Mouse (Mus musculus) heart, embryonic 10.5 days (tissue): ENCODE measurements at regions not wholly inside any gene's neighbourhood (a gene's known extent, or its start where the extent isn't known, plus 50 kb on each side); places are given as distances from the start of the nearest gene placed in this dataset.

Experiments used
- DNase-seq: peaks from one replicate; pipeline ENCODE4 v3.0.0-alpha.2; 2017; ENCODE audit warnings: low spot score
- H3K27ac ChIP-seq: fragments of 300-500 bp; sonication (generic); 2 replicates; pipeline ENCODE4 v1.5.1; 2016; ENCODE audit warnings: mild to moderate bottlenecking
- H3K27me3 ChIP-seq: fragments of 300-500 bp; sonication (generic); 2 replicates; pipeline ENCODE4 v1.6.1; 2016; ENCODE audit warnings: mild to moderate bottlenecking; ENCODE audit not compliant: poor library complexity, insufficient read depth, severe bottlenecking
- H3K36me3 ChIP-seq: fragments of 300-500 bp; sonication (generic); 2 replicates; pipeline ENCODE4 v1.6.1; 2016; ENCODE audit warnings: mild to moderate bottlenecking, moderate library complexity
- H3K4me1 ChIP-seq: fragments of 300-500 bp; sonication (generic); 2 replicates; pipeline ENCODE4 v1.6.1; 2016; ENCODE audit warnings: mild to moderate bottlenecking
- H3K4me3 ChIP-seq: fragments of 300-500 bp; sonication (generic); 2 replicates; pipeline ENCODE4 v1.5.1; 2016; ENCODE audit warnings: mild to moderate bottlenecking, moderate library complexity
- H3K9me3 ChIP-seq: fragments of 300-500 bp; sonication (generic); 2 replicates; pipeline ENCODE4 v1.6.1; 2016; ENCODE audit warnings: mild to moderate bottlenecking, moderate library complexity
- WGBS: fragments of 180-500 bp; shearing (Covaris S2); methylation state at CpG from one replicate; pipeline ENCODE4 v1.1.7; 2016; 5-methylcytosine and 5-hydroxymethylcytosine counted together

DNA sequence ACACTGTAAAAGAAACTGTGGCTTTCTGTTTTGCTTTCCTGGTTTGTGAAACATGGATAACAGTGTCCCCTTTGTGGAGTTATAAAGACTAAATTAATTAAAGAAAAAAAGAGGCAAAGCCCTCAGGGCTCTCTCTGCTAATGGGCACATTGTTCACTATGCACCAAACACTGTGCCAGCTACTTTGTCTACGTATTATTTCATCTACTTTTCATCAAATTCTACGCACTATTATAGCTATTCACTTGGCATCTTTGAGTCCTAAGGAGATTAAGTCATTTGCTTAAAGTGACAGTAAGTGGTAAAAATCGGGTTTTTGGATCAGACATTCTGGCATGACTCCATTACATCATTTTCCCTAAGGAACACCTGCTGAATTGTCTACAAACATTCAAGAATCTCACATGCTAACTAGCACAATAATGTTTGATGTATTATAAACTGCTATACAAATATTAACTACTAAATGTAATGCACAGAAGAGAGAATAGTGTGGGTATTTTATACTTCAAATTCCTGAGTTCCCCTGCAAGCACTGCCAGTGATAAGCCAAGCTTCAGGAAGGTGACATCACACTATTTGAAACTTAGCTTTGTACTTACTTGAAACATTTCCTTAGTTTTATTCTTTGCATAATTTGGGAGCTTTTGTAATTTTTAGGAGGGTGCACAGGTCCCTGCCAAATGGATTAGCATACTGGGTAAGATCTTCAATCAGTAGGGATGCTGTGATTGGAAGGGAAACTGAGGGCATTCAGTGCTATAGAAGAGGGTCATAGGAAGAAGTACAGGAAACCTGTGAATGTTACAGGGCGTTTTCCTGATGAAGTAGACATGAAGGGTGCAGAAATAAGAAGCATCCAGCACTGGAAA lies 504.7 kb upstream of the Sel1l start:
- DNase-seq: no peak
- H3K27ac ChIP-seq: no peak overlapping the region
- H3K4me1 ChIP-seq: no peaks in the 10 kb centered on the region
- no peaks in the 10 kb centered on the region for H3K36me3 ChIP-seq
- no peaks in the 10 kb centered on the region for H3K27me3 ChIP-seq
- H3K9me3 ChIP-seq: no peaks in the 10 kb centered on the region
- no peak overlapping the region for H3K4me3 ChIP-seq
- WGBS: 73% methylated on average over 4 of the region's 4 CpGs

- H3K4me3 ChIP-seq: no peak overlapping the region
- DNase-seq: no peak
- no peak overlapping the region for H3K27ac ChIP-seq
- no peaks in the 10 kb centered on the region for H3K27me3 ChIP-seq
- no peaks in the 10 kb centered on the region for H3K36me3 ChIP-seq
- H3K4me1 ChIP-seq: no peaks in the 10 kb centered on the region
- WGBS: 69% methylated on average over 1 of the region's 1 CpGs
- H3K9me3 ChIP-seq: no peaks in the 10 kb centered on the region
These were observed 469.3 kb upstream of the Sel1l start for GRCm38 (mm10) chr12:92318241-92318640.

GRCm38 (mm10) chr12:92317609-92318008 lies 468.7 kb upstream of the Sel1l start:
- Histone ChIP-seq H3K27me3 (no peaks in the 10 kb centered on the region), H3K9me3 (no peaks in the 10 kb centered on the region), H3K36me3 (no peaks in the 10 kb centered on the region), H3K4me1 (no peaks in the 10 kb centered on the region), H3K4me3 (no peak overlapping the region), H3K27ac (no peak overlapping the region)
- no peak for DNase-seq
- 89% methylated on average over 3 of the region's 3 CpGs for WGBS

GRCm38 (mm10) chr12:92316285-92316684 lies 467.3 kb upstream of the Sel1l start:
- Histone ChIP-seq H3K27ac (no peak overlapping the region), H3K9me3 (no peaks in the 10 kb centered on the region), H3K36me3 (no peaks in the 10 kb centered on the region), H3K27me3 (no peaks in the 10 kb centered on the region), H3K4me1 (no peaks in the 10 kb centered on the region), H3K4me3 (no peak overlapping the region)
- DNase-seq: no peak

DNA sequence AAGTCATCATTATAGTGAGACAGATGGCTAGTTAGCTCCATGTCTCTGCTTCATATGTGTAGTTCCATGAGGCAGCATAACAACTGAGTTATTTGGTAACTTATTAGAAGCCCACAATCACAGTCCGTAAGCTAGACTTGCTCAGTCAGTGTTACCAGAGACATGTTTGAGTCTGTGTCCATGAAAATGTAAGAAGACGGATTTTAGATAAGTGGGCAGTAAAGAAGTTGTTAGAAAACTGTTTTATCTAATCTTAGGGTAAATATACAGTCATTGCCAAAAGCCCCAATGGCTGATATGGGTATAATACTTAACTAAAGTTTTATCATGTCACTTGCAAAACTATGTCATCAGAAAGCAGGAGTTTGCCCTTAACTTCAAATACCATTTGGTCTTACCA lies 466.9 kb upstream of the Sel1l start:
- 62% methylated on average over 2 of the region's 2 CpGs for WGBS
- Histone ChIP-seq H3K9me3 (no peaks in the 10 kb centered on the region), H3K27ac (no peak overlapping the region), H3K36me3 (no peaks in the 10 kb centered on the region), H3K27me3 (no peaks in the 10 kb centered on the region), H3K4me1 (no peaks in the 10 kb centered on the region), H3K4me3 (no peak overlapping the region)
- no peak for DNase-seq

GRCm38 (mm10) chr12:92302951-92303591 lies 454.1 kb upstream of the Sel1l start:
- WGBS: 30% methylated on average over 14 of the region's 14 CpGs
- H3K4me3 ChIP-seq: no peak overlapping the region

DNA sequence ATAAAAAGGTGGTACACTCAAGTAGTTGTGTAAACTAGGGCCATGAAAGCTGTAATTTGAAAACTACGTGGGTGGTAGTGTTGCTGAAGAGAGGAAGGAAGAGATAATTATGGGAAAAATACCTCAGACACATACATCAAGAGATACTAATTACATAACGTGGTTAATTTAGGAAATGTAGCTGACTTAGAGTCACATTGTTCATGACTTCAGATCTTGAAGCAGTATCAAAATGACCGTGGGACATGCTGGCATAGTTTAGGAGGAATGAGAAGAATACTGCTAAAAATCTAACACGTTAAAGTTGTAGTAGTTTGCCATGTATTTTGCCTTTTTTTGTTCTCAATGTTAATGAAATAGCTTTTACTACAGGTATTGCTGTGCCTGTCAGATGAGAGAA lies 445.9 kb upstream of the Sel1l start:
- 68% methylated on average over 4 of the region's 4 CpGs for WGBS
- DNase-seq: no peak
- Histone ChIP-seq H3K27ac (no peak overlapping the region), H3K9me3 (no peaks in the 10 kb centered on the region), H3K27me3 (no peaks in the 10 kb centered on the region), H3K36me3 (no peaks in the 10 kb centered on the region), H3K4me1 (no peaks in the 10 kb centered on the region), H3K4me3 (no peak overlapping the region)

More at GRCm38 (mm10) chr12:92302951-92303591, 454.1 kb upstream of the Sel1l start:
- Histone ChIP-seq H3K27me3 (no peaks in the 10 kb centered on the region), H3K36me3 (no peaks in the 10 kb centered on the region), H3K4me1 (no peaks in the 10 kb centered on the region), H3K9me3 (no peaks in the 10 kb centered on the region), H3K27ac (no peak overlapping the region)
- DNase-seq: peak; percentile 81

- no peaks in the 10 kb centered on the region for H3K36me3 ChIP-seq
- H3K27ac ChIP-seq: no peak overlapping the region
- H3K4me1 ChIP-seq: no peaks in the 10 kb centered on the region
- no peaks in the 10 kb centered on the region for H3K27me3 ChIP-seq
- DNase-seq: no peak
- no peaks in the 10 kb centered on the region for H3K9me3 ChIP-seq
- no peak overlapping the region for H3K4me3 ChIP-seq
These were observed 444.4 kb upstream of the Sel1l start for GRCm38 (mm10) chr12:92293341-92293720.

- H3K27me3 ChIP-seq: no peaks in the 10 kb centered on the region
- H3K36me3 ChIP-seq: no peaks in the 10 kb centered on the region
- whole genome bisulfite sequencing: 55% methylated on average over 11 of the region's 11 CpGs
- H3K27ac ChIP-seq: no peak overlapping the region
- no peaks in the 10 kb centered on the region for H3K9me3 ChIP-seq
- DNase-seq: no peak
- H3K4me3 ChIP-seq: no peak overlapping the region
- no peaks in the 10 kb centered on the region for H3K4me1 ChIP-seq
These were observed 443.7 kb upstream of the Sel1l start for GRCm38 (mm10) chr12:92292460-92293340.

DNA sequence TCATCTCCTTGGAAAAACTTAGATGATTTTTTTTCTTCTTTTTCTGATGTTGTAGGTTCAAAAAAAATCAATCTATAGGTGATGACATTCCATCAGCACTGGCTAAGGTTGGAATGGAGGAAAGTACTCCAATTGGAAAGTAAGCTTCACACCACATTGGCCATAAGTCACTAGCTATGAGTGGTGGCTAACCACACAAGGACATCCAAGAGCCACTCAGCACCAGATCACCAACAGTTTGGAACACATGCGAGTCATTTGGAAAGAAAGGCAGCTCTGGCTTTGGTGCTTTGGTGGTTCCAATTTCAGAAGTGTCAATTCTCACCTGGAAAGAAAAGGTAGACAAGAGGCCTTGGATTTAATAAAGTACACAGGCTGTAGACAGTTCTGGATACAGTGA lies 442.5 kb upstream of the Sel1l start:
- DNase-seq: no peak
- no peak overlapping the region for H3K4me3 ChIP-seq
- no peak overlapping the region for H3K27ac ChIP-seq
- H3K27me3 ChIP-seq: no peaks in the 10 kb centered on the region
- H3K9me3 ChIP-seq: no peaks in the 10 kb centered on the region
- no peaks in the 10 kb centered on the region for H3K36me3 ChIP-seq
- H3K4me1 ChIP-seq: no peaks in the 10 kb centered on the region
- WGBS: 79% methylated on average over 1 of the region's 1 CpGs

DNA sequence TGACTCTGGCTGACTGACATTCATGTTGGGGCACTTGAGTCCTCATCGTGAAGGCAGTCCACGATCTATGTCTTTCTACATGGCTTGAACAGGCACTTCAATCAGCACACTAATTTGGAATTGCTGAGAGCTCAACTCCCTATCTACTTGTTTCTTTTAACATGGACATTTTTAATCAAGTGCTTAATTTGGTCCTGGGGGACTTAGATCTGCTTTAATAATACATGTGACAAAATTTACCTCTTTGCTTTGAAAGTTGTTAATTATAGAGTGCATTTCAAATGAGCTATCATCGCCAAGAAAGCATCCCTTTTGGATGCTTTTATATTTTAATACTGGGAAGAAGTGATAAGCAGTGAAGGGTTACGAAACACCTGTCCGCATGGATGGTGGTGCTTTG lies 436.6 kb upstream of the Sel1l start:
- no peaks in the 10 kb centered on the region for H3K27me3 ChIP-seq
- no peaks in the 10 kb centered on the region for H3K36me3 ChIP-seq
- H3K9me3 ChIP-seq: no peaks in the 10 kb centered on the region
- no peaks in the 10 kb centered on the region for H3K4me1 ChIP-seq
- H3K27ac ChIP-seq: no peak overlapping the region
- DNase-seq: no peak
- no peak overlapping the region for H3K4me3 ChIP-seq
- WGBS: 81% methylated on average over 5 of the region's 5 CpGs

- no peak for DNase-seq
These were observed 431.5 kb upstream of the Sel1l start for GRCm38 (mm10) chr12:92280470-92280869.

DNA sequence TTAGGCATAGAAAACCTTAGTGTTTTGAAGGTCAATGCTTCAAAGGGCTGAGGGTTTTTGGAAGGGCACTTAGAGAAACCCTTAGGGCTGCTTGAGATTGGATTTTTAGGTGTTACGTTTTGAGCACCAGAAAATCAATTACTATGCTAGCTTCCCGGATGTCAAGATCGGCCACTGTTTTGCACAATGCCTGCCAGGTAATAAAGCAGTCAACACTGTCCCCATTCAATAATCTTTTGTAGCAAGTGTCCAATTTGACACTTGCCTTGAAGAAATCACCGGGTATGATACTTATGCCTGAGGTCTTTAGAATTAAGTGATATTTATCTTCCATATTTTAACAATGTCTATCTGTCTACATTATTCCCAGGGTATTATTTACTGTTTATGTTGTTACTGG lies 403.0 kb upstream of the Sel1l start:
- Histone ChIP-seq H3K4me1 (no peaks in the 10 kb centered on the region), H3K27me3 (no peaks in the 10 kb centered on the region), H3K36me3 (no peaks in the 10 kb centered on the region), H3K9me3 (no peaks in the 10 kb centered on the region), H3K27ac (no peak overlapping the region), H3K4me3 (no peak overlapping the region)
- DNase-seq: no peak
- WGBS: 80% methylated on average over 4 of the region's 4 CpGs

More at GRCm38 (mm10) chr12:92280470-92280869, 431.5 kb upstream of the Sel1l start:
- Histone ChIP-seq H3K4me3 (no peak overlapping the region), H3K4me1 (no peaks in the 10 kb centered on the region), H3K9me3 (no peaks in the 10 kb centered on the region), H3K36me3 (no peaks in the 10 kb centered on the region), H3K27ac (no peak overlapping the region), H3K27me3 (no peaks in the 10 kb centered on the region)
- WGBS: 77% methylated on average over 1 of the region's 1 CpGs
